ENCODE assay signal across 9 mouse cellular contexts in the genomic region with DNA sequence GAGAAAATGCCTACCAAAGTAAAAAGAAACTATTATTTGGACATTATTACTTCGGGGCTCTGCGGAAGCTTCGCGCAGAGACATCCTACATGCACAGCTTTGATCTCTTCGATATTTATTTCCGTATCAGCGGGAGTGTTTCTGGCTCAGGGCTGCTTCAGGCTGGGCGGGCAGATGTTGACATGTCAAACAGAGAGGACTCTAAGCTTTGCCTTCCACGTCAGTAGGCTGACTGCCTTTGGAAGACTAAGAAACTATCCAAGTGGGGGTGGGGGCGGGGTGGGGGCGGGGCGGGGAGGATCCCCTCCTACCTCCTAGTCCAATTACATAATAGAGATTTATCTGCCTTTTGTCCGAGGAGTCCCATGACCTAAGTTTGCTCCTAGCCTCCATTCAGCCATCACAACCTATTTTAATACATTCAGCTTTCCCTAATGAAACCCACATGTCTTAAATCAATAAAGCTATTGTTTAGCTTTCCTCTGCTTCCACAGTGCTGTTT.
DNase-seq lines count a peak whose midpoint lies in the region; ATAC-seq and TF ChIP-seq lines count a peak whose summit lies in the region.
"Had no signal": no experiment of that assay in that cellular context is flagged by ENCODE, and none has a peak within 500 bp of the region (broad histone marks: within the 10 kb centered on the region; RNA-seq: fewer than 3 reads in every experiment).

No protein-coding gene starts in this region.

- DNase-seq in heart, postnatal 0 days (ENCODE audit: low spot score) = peak; percentile 7
- no peak for DNase-seq in heart, adult 2 months
- DNase-seq in embryonic facial prominence, embryonic 10.5 days (ENCODE audit: low spot score) = peak; percentile 68
- DNase-seq in hindlimb bud, embryonic 11.5 days (ENCODE audit: extremely low spot score, low read depth, low spot score) = peak; percentile 53
- DNase-seq in adrenal gland, adult 8-10 months = no peak
- DNase-seq in right cerebral cortex, postnatal 14 days = no peak
- no peak for DNase-seq in thymus, postnatal 4 days

- no peak overlapping the region for H3K9ac ChIP-seq in heart, postnatal 0 days (replicated peaks; ENCODE audit: low read depth, low read length)
- no peak overlapping the region for H3K9ac ChIP-seq in heart, adult 2 months (ENCODE audit: low read depth, low read length)
- no peak overlapping the region for H3K9ac ChIP-seq in midbrain, embryonic 16.5 days (ENCODE audit: low read depth, low read length)
- H3K9ac ChIP-seq: liver, embryonic 14.5 days had no signal

- no peaks in the 10 kb centered on the region for H3K36me3 ChIP-seq in heart, postnatal 0 days (replicated peaks; ENCODE audit: control insufficient read depth, insufficient read depth, low read length)
- no peaks in the 10 kb centered on the region for H3K36me3 ChIP-seq in heart, adult 2 months (ENCODE audit: control insufficient read depth, insufficient read depth, low read length)
- no peaks in the 10 kb centered on the region for H3K36me3 ChIP-seq in embryonic facial prominence, embryonic 10.5 days (replicated peaks)
- H3K36me3 ChIP-seq in midbrain, embryonic 16.5 days (ENCODE audit: control insufficient read depth, insufficient read depth, low read length) = no peaks in the 10 kb centered on the region

- no peak; the same call in 1 of the 2 replicates for ATAC-seq in heart, postnatal 0 days (ENCODE audit: insufficient read depth, low read depth)
- ATAC-seq in midbrain, embryonic 16.5 days = peak; percentile 87

- no peak for TF ChIP-seq POLR2A in heart, adult 2 months (IDR thresholded peaks at IDR 0.05; ENCODE audit: insufficient read depth, low read depth, low read length)

- peaks cover 5% of the 10 kb centered on the region; the same call in 1 of the 2 replicates for H3K4me1 ChIP-seq in heart, postnatal 0 days (ENCODE audit: control insufficient read depth, insufficient read depth)
- H3K4me1 ChIP-seq in heart, adult 2 months (ENCODE audit: control insufficient read depth, insufficient read depth, low read length) = no peaks in the 10 kb centered on the region
- H3K4me1 ChIP-seq in embryonic facial prominence, embryonic 10.5 days = peaks cover 44% of the 10 kb centered on the region
- H3K4me1 ChIP-seq in midbrain, embryonic 16.5 days (ENCODE audit: control insufficient read depth, insufficient read depth, low read length) = peaks cover 17% of the 10 kb centered on the region

- H3K4me2 ChIP-seq in heart, postnatal 0 days (ENCODE audit: low read depth, low read length) = no peak overlapping the region
- peak overlapping the region; percentile 32 for H3K4me2 ChIP-seq in midbrain, embryonic 16.5 days (ENCODE audit: low read length)

- TF ChIP-seq EP300 in heart, postnatal 0 days (IDR thresholded peaks at IDR 0.05; ENCODE audit: low read depth) = no peak
- TF ChIP-seq EP300 in heart, adult 2 months (IDR thresholded peaks at IDR 0.05; ENCODE audit: insufficient read depth, low read depth, low read length) = no peak

- intact Hi-C loops in heart, adult 2 months (cut with DNase I) = no loop called here

- H3K4me3 ChIP-seq in heart, postnatal 0 days (ENCODE audit: low read depth, low read length) = no peak overlapping the region
- no peak overlapping the region for H3K4me3 ChIP-seq in heart, adult 2 months
- no peak overlapping the region for H3K4me3 ChIP-seq in embryonic facial prominence, embryonic 10.5 days
- no peak overlapping the region for H3K4me3 ChIP-seq in midbrain, embryonic 16.5 days (ENCODE audit: low read depth, low read length)

- no peaks in the 10 kb centered on the region for H3K9me3 ChIP-seq in heart, postnatal 0 days (replicated peaks; ENCODE audit: control insufficient read depth, low read length)
- H3K9me3 ChIP-seq in embryonic facial prominence, embryonic 10.5 days = no peaks in the 10 kb centered on the region
- H3K9me3 ChIP-seq in midbrain, embryonic 16.5 days (replicated peaks; ENCODE audit: control insufficient read depth, low read length, poor library complexity, severe bottlenecking) = no peaks in the 10 kb centered on the region

- WGBS in heart, postnatal 0 days = 73% methylated on average over 13 of the region's 13 CpGs
- 59% methylated on average over 13 of the region's 13 CpGs for WGBS in heart, adult 2 months
- 27% methylated on average over 13 of the region's 13 CpGs for WGBS in embryonic facial prominence, embryonic 10.5 days
- 13% methylated on average over 13 of the region's 13 CpGs for WGBS in midbrain, embryonic 16.5 days

- TF ChIP-seq CTCF in heart, postnatal 0 days (IDR thresholded peaks at IDR 0.05; ENCODE audit: low read depth) = no peak
- no peak for TF ChIP-seq CTCF in heart, adult 2 months (IDR thresholded peaks at IDR 0.05)

- H3K27me3 ChIP-seq in heart, postnatal 0 days (ENCODE audit: control insufficient read depth, insufficient read depth, low read length) = no peaks in the 10 kb centered on the region
- no peaks in the 10 kb centered on the region for H3K27me3 ChIP-seq in heart, adult 2 months (ENCODE audit: control insufficient read depth, insufficient read depth, low read length)
- 0 out of 2 replicates have a peak, but pooled peaks cover 4% of the 10 kb centered on the region for H3K27me3 ChIP-seq in embryonic facial prominence, embryonic 10.5 days (replicated peaks; ENCODE audit: low read depth, poor library complexity, severe bottlenecking)
- no peaks in the 10 kb centered on the region for H3K27me3 ChIP-seq in midbrain, embryonic 16.5 days (ENCODE audit: control insufficient read depth, insufficient read depth, low read depth, low read length)

- H3K79me2 ChIP-seq in heart, adult 2 months (replicated peaks; ENCODE audit: control insufficient read depth, insufficient read depth, low read length) = no peaks in the 10 kb centered on the region

- no peak overlapping the region for H3K27ac ChIP-seq in heart, postnatal 0 days (ENCODE audit: low read depth)
- no peak overlapping the region for H3K27ac ChIP-seq in heart, adult 2 months
- H3K27ac ChIP-seq in embryonic facial prominence, embryonic 10.5 days (replicated peaks) = peak overlapping the region; percentile 76
- H3K27ac ChIP-seq in midbrain, embryonic 16.5 days (ENCODE audit: low read length) = peak overlapping the region; percentile 55
- H3K27ac ChIP-seq: liver, embryonic 14.5 days had no signal

Comparison
In these comparisons a context has a peak if more than half of its experiments do, and no peak if none do; other contexts are left out.
1. DNase-seq: peak in heart, postnatal 0 days (single experiment), embryonic facial prominence, embryonic 10.5 days (single experiment) and hindlimb bud, embryonic 11.5 days (single experiment); none in heart, adult 2 months (0 of 2), adrenal gland, adult 8-10 months (single experiment), right cerebral cortex, postnatal 14 days (single experiment) and thymus, postnatal 4 days (single experiment).
2. H3K27ac ChIP-seq: peak in embryonic facial prominence, embryonic 10.5 days (single experiment) and midbrain, embryonic 16.5 days (single experiment); none in heart, postnatal 0 days (single experiment) and heart, adult 2 months (single experiment).